Mouse (Mus musculus) cerebellum, adult 2 months (tissue): ENCODE data around the gene Car11.

Experiments used
- CTCF ChIP-seq: fragments of 200-500 bp; IDR thresholded peaks from 2 replicates; pipeline ENCODE4 v1.5.1; 2011; ENCODE audit warnings: low read depth, mild to moderate bottlenecking, control low read depth, low read length, moderate library complexity, borderline replicate concordance; ENCODE audit not compliant: insufficient read depth
- POLR2A ChIP-seq: fragments of 200-500 bp; IDR thresholded peaks from 2 replicates; pipeline ENCODE4 v1.6.1; 2011; ENCODE audit warnings: low read length, control low read depth, borderline replicate concordance; ENCODE audit not compliant: insufficient read depth

DNA sequence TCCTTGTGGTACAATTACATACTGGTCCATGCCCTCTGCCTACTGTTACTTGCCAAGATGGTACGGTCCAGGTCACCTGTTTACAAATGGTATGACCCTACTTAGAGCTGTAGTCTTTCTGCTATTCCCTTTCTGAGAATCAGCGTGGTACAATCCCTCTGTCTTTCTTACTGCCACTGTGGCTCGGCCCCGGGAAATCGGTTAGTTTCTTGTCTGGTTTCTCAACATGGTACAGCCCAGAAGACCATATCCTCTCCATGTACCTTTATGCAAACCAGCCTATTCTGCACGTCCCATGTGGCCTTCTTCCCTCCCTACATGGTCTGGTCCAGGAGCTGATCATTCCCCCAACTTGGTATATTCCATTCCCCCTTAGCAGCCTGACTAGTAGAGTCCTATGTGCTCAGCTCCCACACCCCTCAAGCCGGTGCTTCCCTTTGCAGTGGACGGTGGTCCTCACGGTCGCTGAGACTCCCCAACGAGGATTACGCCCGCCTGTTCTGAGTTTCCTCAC lies 4.5 kb downstream of the Car11 start:
- TF ChIP-seq CTCF (no peak), POLR2A (peak; percentile 85)
